Mouse (Mus musculus) cortical plate, adult 2 months (tissue): ENCODE data around the gene Gpd1.

Experiments used
- CTCF ChIP-seq: fragments of 200-500 bp; IDR thresholded peaks from 2 replicates; pipeline ENCODE4 v1.5.1; 2011; ENCODE audit warnings: mild to moderate bottlenecking, control low read depth, low read length; ENCODE audit not compliant: insufficient read depth; ENCODE audit errors: extremely low read depth
- POLR2A ChIP-seq: fragments of 200-500 bp; IDR thresholded peaks from 2 replicates; pipeline ENCODE4 v1.6.1; 2011; ENCODE audit warnings: mild to moderate bottlenecking, low read length, control low read depth; ENCODE audit not compliant: insufficient read depth; ENCODE audit errors: extremely low read depth

GRCm38 (mm10) chr15:99726549-99726948 is 9.2 kb downstream of the Gpd1 start:
- TF ChIP-seq CTCF (no peak), POLR2A (no peak)
